Mouse (Mus musculus): ENCODE data around the gene Cds2.
"Not testable (repeated sequence)": the region's sequence is repeated elsewhere in the genome, so short reads cannot be mapped to it uniquely, and the experiment has no call there.

GRCm38 (mm10) chr2:132285722-132286121, 22.8 kb downstream of the Cds2 start:
- not testable (repeated sequence) for TF ChIP-seq POLR2A (IDR thresholded peaks at IDR 0.05; ENCODE audit: insufficient read depth, low read depth, low read length); CTCF (IDR thresholded peaks at IDR 0.05); EP300 (IDR thresholded peaks at IDR 0.05; ENCODE audit: insufficient read depth, low read depth, low read length)
